Comparison of ENCODE assay signal across 16 mouse cellular contexts in the genomic region with DNA sequence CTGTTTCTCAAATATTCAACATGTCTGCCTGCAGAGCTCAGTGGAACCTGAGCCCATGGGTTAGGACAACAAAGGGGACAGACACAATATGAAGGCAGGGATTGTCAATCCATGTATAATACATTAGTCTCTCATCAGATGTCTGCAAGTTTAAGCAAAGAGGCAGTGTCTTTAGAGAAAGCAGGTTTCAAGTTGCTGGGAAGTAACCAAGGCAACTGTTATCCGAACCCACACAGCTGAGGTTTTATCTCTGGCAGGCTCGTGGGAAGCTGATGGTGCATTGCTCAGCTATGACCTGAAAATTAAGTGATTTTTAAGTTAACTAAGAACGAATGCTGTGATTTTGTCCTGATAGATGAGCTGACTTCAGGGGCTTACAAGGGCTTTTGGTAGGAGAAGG. TPM values are rescaled to one million over a fixed set of nuclear protein-coding genes. Genes with fewer than 3 reads are reported as not detected.
A peak's percentile ranks its signal among the peaks of the same experiment; 100 is the strongest.
DNase-seq lines count a peak whose midpoint lies in the region; ATAC-seq and TF ChIP-seq lines count a peak whose summit lies in the region.
"Had no signal": no experiment of that assay in that cellular context is flagged by ENCODE, and none has a peak within 500 bp of the region (broad histone marks: within the 10 kb centered on the region; RNA-seq: fewer than 3 reads in every experiment).

No protein-coding gene starts in this region.

- no peaks in the 10 kb centered on the region for H3K36me3 ChIP-seq in hindbrain, embryonic 10.5 days
- no peaks in the 10 kb centered on the region for H3K36me3 ChIP-seq in hindbrain, embryonic 11.5 days (ENCODE audit: control insufficient read depth, insufficient read depth, low read length)
- H3K36me3 ChIP-seq in liver, postnatal 0 days (replicated peaks; ENCODE audit: insufficient read depth, low read length) = no peaks in the 10 kb centered on the region
- H3K36me3 ChIP-seq in embryonic facial prominence, embryonic 14.5 days (ENCODE audit: control insufficient read depth, insufficient read depth, low read length) = no peaks in the 10 kb centered on the region
- H3K36me3 ChIP-seq: limb, embryonic 15.5 days had no signal

- no peaks in the 10 kb centered on the region for H3K9me3 ChIP-seq in hindbrain, embryonic 10.5 days
- H3K9me3 ChIP-seq in hindbrain, embryonic 11.5 days (ENCODE audit: control insufficient read depth, low read length) = no peaks in the 10 kb centered on the region
- 0 out of 2 replicates have a peak, but pooled peaks cover 2% of the 10 kb centered on the region for H3K9me3 ChIP-seq in liver, postnatal 0 days (ENCODE audit: low read length)
- H3K9me3 ChIP-seq in embryonic facial prominence, embryonic 14.5 days (ENCODE audit: control insufficient read depth, low read length) = no peaks in the 10 kb centered on the region
- H3K9me3 ChIP-seq: limb, embryonic 15.5 days had no signal

- no peak overlapping the region for H3K9ac ChIP-seq in hindbrain, embryonic 11.5 days (ENCODE audit: low read depth, low read length)
- no peak overlapping the region for H3K9ac ChIP-seq in liver, postnatal 0 days (replicated peaks)
- no peak overlapping the region for H3K9ac ChIP-seq in embryonic facial prominence, embryonic 14.5 days (ENCODE audit: low read depth, low read length)
- H3K9ac ChIP-seq: limb, embryonic 15.5 days had no signal

- TF ChIP-seq EP300 in liver, postnatal 0 days (IDR thresholded peaks at IDR 0.05; ENCODE audit: low read depth) = no peak

- peak; percentile 13 for DNase-seq in hindbrain, embryonic 10.5 days (ENCODE audit: low spot score)
- DNase-seq in hindbrain, embryonic 11.5 days (ENCODE audit: low spot score) = no peak
- DNase-seq in liver, postnatal 0 days = no peak
- DNase-seq in liver = no peak
- peak; percentile 38 for DNase-seq in embryonic facial prominence, embryonic 14.5 days (ENCODE audit: low spot score)
- peak; percentile 58 to 79 for DNase-seq in right cerebral cortex, postnatal 10 days (ENCODE audit: low spot score in 2 of 2)
- no peak for DNase-seq in cerebellum, adult 11-12 months
- no peak for DNase-seq in c-Kit-positive CD71-positive TER-119-positive erythroid progenitor cells, embryonic 14.5 days (ENCODE audit: low spot score)
- DNase-seq: cerebellum, postnatal 14 days; kidney, postnatal 14 days; lung, postnatal 14 days; thymus, adult 2 months had no signal

- H3K4me3 ChIP-seq in hindbrain, embryonic 10.5 days = no peak overlapping the region
- no peak overlapping the region for H3K4me3 ChIP-seq in hindbrain, embryonic 11.5 days (ENCODE audit: low read depth, low read length)
- no peak overlapping the region for H3K4me3 ChIP-seq in liver, postnatal 0 days (ENCODE audit: low read depth, low read length)
- no peak overlapping the region for H3K4me3 ChIP-seq in embryonic facial prominence, embryonic 14.5 days (ENCODE audit: low read depth, low read length)
- H3K4me3 ChIP-seq: limb, embryonic 15.5 days had no signal

- TF ChIP-seq CTCF in liver, postnatal 0 days (IDR thresholded peaks at IDR 0.05; ENCODE audit: low read depth) = no peak

- H3K27me3 ChIP-seq in hindbrain, embryonic 10.5 days (ENCODE audit: insufficient read depth, poor library complexity, severe bottlenecking) = no peaks in the 10 kb centered on the region
- H3K27me3 ChIP-seq in hindbrain, embryonic 11.5 days (ENCODE audit: control insufficient read depth, insufficient read depth, low read length) = no peaks in the 10 kb centered on the region
- no peaks in the 10 kb centered on the region for H3K27me3 ChIP-seq in liver, postnatal 0 days (ENCODE audit: insufficient read depth, low read length)
- no peaks in the 10 kb centered on the region for H3K27me3 ChIP-seq in embryonic facial prominence, embryonic 14.5 days (replicated peaks; ENCODE audit: control insufficient read depth, insufficient read depth, low read length)
- H3K27me3 ChIP-seq: limb, embryonic 15.5 days had no signal

- 28% methylated on average over 3 of the region's 3 CpGs for WGBS in hindbrain, embryonic 10.5 days
- 35% methylated on average over 3 of the region's 3 CpGs for WGBS in hindbrain, embryonic 11.5 days
- WGBS in liver, postnatal 0 days (ENCODE audit: insufficient replicate concordance) = 29% methylated on average over 3 of the region's 3 CpGs
- WGBS in embryonic facial prominence, embryonic 14.5 days = 16% methylated on average over 3 of the region's 3 CpGs

- peaks cover 18% of the 10 kb centered on the region for H3K4me1 ChIP-seq in hindbrain, embryonic 10.5 days (replicated peaks)
- H3K4me1 ChIP-seq in hindbrain, embryonic 11.5 days (replicated peaks; ENCODE audit: control insufficient read depth, insufficient read depth, low read length) = no peaks in the 10 kb centered on the region
- no peaks in the 10 kb centered on the region for H3K4me1 ChIP-seq in liver, postnatal 0 days (ENCODE audit: insufficient read depth)
- H3K4me1 ChIP-seq in embryonic facial prominence, embryonic 14.5 days (ENCODE audit: control insufficient read depth, insufficient read depth, low read length) = peaks cover 6% of the 10 kb centered on the region; the same call in 1 of the 2 replicates
- H3K4me1 ChIP-seq: limb, embryonic 15.5 days had no signal

- ATAC-seq in hindbrain, embryonic 11.5 days (ENCODE audit: low FRiP score) = no peak
- ATAC-seq in liver, postnatal 0 days = no peak
- ATAC-seq in embryonic facial prominence, embryonic 14.5 days (ENCODE audit: low read depth) = peak; percentile 53; the same call in 1 of the 2 replicates
- ATAC-seq: activated CD4-positive, CD25-positive, alpha-beta regulatory T cell, adult 4 months had no signal

- peak overlapping the region; percentile 36; the same call in 1 of the 2 replicates for H3K27ac ChIP-seq in hindbrain, embryonic 10.5 days
- H3K27ac ChIP-seq in hindbrain, embryonic 11.5 days (ENCODE audit: low read depth, low read length) = no peak overlapping the region
- peak overlapping the region; percentile 84 for H3K27ac ChIP-seq in liver, postnatal 0 days (ENCODE audit: low read depth)
- H3K27ac ChIP-seq in embryonic facial prominence, embryonic 14.5 days (replicated peaks; ENCODE audit: low read depth, low read length) = no peak overlapping the region
- H3K27ac ChIP-seq: limb, embryonic 15.5 days had no signal

- no peak overlapping the region for H3K4me2 ChIP-seq in hindbrain, embryonic 11.5 days (replicated peaks; ENCODE audit: low read depth, low read length)
- no peak overlapping the region for H3K4me2 ChIP-seq in liver, postnatal 0 days (ENCODE audit: low read depth, low read length)
- H3K4me2 ChIP-seq in embryonic facial prominence, embryonic 14.5 days (ENCODE audit: low read depth, low read length) = no peak overlapping the region
- H3K4me2 ChIP-seq: limb, embryonic 15.5 days had no signal

RNA-seq across cellular contexts. Expression of a gene that starts 40.4 kb away (rescaled TPM):
- polyA plus RNA-seq in hindbrain, embryonic 10.5 days (2016; fragmentation: Nextera tagmentation; extraction: Ambion mirVana) = not detected in 2 replicates
- polyA plus RNA-seq in hindbrain, embryonic 11.5 days (2014; fragmentation: Nextera tagmentation; extraction: Ambion mirVana) = not detected in 2 replicates
- not detected in 2 replicates for polyA plus RNA-seq in liver, postnatal 0 days (2015; fragmentation: Nextera tagmentation; extraction: Ambion mirVana)
- polyA plus RNA-seq in embryonic facial prominence, embryonic 14.5 days (2014; fragmentation: Nextera tagmentation; extraction: Ambion mirVana) = 0.18 TPM in 1 of 2 replicates, not detected in the other
- polyA plus RNA-seq: activated CD4-positive, CD25-positive, alpha-beta regulatory T cell, adult 4 months; C2C12; heart, embryonic 14.5 days; limb, embryonic 15.5 days had no signal

Comparison
In these comparisons a context has a peak if more than half of its experiments do, and no peak if none do; other contexts are left out.
1. DNase-seq: peak in hindbrain, embryonic 10.5 days (single experiment), embryonic facial prominence, embryonic 14.5 days (single experiment) and right cerebral cortex, postnatal 10 days (2 of 2); none in hindbrain, embryonic 11.5 days (single experiment), liver, postnatal 0 days (single experiment), liver (single experiment), cerebellum, adult 11-12 months (single experiment) and c-Kit-positive CD71-positive TER-119-positive erythroid progenitor cells, embryonic 14.5 days (single experiment).
2. H3K27ac ChIP-seq: peak in hindbrain, embryonic 10.5 days (single experiment) and liver, postnatal 0 days (single experiment); none in hindbrain, embryonic 11.5 days (single experiment) and embryonic facial prominence, embryonic 14.5 days (single experiment).